Mouse (Mus musculus): Measurements from ENCODE around the gene Taf3. TPM values are rescaled to one million over a fixed set of nuclear protein-coding genes. Genes with fewer than 3 reads are reported as not detected.

Gene Taf3
- total and polyA plus RNA-seq, 3 experiments, result 3.0 to 8.6 (median 8.2) TPM

DNA sequence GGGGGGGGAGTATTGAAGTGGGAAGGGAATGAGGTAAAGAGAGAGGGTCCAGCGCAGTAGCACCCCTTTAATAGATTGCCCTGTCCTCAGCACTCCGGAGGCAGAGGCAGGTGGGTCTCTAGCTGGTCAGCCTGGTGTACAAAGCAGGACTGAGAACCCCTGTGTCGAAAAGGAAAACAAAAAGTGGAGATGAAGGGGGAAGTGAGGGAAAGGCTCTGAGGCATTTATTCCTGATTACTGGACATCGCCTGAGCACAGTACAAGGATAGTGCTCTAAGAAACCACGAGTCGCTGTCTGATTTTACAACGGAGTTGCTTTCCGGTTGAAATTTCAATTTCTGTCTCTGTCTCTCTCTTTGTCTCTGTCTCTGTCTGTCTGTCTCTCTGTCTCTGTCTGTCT lies 158.1 kb downstream of the Taf3 start:
- H3K4me3 ChIP-seq, result no peak overlapping the region
- WGBS, result 8% methylated on average over 8 of the region's 8 CpGs
- no peak for TF ChIP-seq EP300 (IDR thresholded peaks at IDR 0.05; ENCODE audit: insufficient read depth, low read depth, low read length)
- TF ChIP-seq POLR2A (IDR thresholded peaks at IDR 0.05; ENCODE audit: insufficient read depth, low read depth, low read length), result no peak
- no peak for TF ChIP-seq CTCF (IDR thresholded peaks at IDR 0.05)

GRCm38 (mm10) chr2:9889651-9890183 lies 158.7 kb downstream of the Taf3 start, which contains the start of gene Gata3:
Gene Gata3 (minus strand): TSS chr2:9890034.
- Histone ChIP-seq H3K79me2 (replicated peaks; ENCODE audit: control insufficient read depth, insufficient read depth, low read length) (no peaks in the 10 kb centered on the region), H3K4me3 (no peak within 1 kb of the TSS), H3K27ac (no peak within 1 kb of the TSS), H3K9ac (ENCODE audit: low read depth, low read length) (no peak within 1 kb of the TSS), H3K4me1 (ENCODE audit: control insufficient read depth, insufficient read depth, low read length) (no peaks in the 10 kb centered on the region), H3K27me3 (ENCODE audit: control insufficient read depth, insufficient read depth, low read length) (peaks cover 25% of the 10 kb centered on the region), H3K36me3 (ENCODE audit: control insufficient read depth, insufficient read depth, low read length) (no peaks in the 10 kb centered on the region)
- TF ChIP-seq POLR2A (IDR thresholded peaks at IDR 0.05; ENCODE audit: insufficient read depth, low read depth, low read length), result no peak
- no peak for TF ChIP-seq EP300 (IDR thresholded peaks at IDR 0.05; ENCODE audit: insufficient read depth, low read depth, low read length)
- no peak for TF ChIP-seq CTCF (IDR thresholded peaks at IDR 0.05)
- no peak for DNase-seq
- 1% methylated on average over 23 of the region's 23 CpGs for WGBS
- intact Hi-C loops (cut with DNase I), result no loop called here

More for the DNA sequence above, 158.1 kb downstream of the Taf3 start:
- Histone ChIP-seq H3K79me2 (replicated peaks; ENCODE audit: control insufficient read depth, insufficient read depth, low read length) (no peaks in the 10 kb centered on the region), H3K9ac (ENCODE audit: low read depth, low read length) (no peak overlapping the region), H3K4me1 (ENCODE audit: control insufficient read depth, insufficient read depth, low read length) (no peaks in the 10 kb centered on the region), H3K36me3 (ENCODE audit: control insufficient read depth, insufficient read depth, low read length) (no peaks in the 10 kb centered on the region), H3K27ac (no peak overlapping the region), H3K27me3 (ENCODE audit: control insufficient read depth, insufficient read depth, low read length) (peaks cover 26% of the 10 kb centered on the region)
- intact Hi-C loops (cut with DNase I), result no loop called here
- DNase-seq, result no peak

DNA sequence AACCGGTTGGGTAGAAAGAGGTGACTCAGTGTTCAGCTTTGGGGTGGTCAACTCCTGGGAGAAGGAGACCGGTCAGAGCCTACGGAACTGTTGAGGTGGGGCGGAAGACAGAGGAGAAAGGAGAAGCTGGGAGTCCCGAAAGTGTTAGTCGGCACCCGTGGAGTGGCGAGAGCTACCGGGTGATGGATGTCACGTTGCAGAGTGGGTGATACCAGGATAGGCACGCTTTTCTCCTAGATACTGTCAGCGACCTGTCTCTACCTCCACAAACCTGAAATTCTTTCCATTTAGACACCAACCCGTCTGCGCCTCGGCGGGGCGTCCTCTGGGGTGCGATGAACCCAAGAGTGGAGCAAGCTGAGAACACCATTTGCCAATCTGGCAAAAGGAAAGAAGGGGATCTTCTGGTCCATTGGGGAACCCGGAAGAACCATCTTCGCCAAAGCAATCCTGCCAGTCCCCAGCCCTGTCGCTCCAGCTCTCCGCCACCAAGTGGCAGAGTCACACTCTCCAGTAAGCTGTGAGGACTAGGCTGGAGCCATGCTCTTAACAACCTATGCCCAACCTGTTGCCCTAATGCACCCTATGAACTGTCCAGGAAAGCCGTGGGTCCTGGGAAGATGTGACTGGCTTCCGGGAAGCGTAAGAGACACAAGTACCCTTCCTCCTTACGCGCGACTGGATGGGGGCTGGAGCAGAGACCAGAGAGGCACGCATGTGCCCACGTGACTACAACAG lies 159.3 kb downstream of the Taf3 start, which contains the start of gene 9230102O04Rik:
TSS of gene 9230102O04Rik (minus strand) at position 628 of the 738 bp plus-strand sequence.
- Histone ChIP-seq H3K4me1 (ENCODE audit: control insufficient read depth, insufficient read depth, low read length) (no peaks in the 10 kb centered on the region), H3K4me3 (no peak within 1 kb of the TSS), H3K27ac (no peak within 1 kb of the TSS), H3K79me2 (replicated peaks; ENCODE audit: control insufficient read depth, insufficient read depth, low read length) (no peaks in the 10 kb centered on the region), H3K36me3 (ENCODE audit: control insufficient read depth, insufficient read depth, low read length) (no peaks in the 10 kb centered on the region), H3K9ac (ENCODE audit: low read depth, low read length) (no peak within 1 kb of the TSS), H3K27me3 (ENCODE audit: control insufficient read depth, insufficient read depth, low read length) (peaks cover 27% of the 10 kb centered on the region)
- DNase-seq, result peak in 1 of 2 experiments; percentile 40
- TF ChIP-seq EP300 (IDR thresholded peaks at IDR 0.05; ENCODE audit: insufficient read depth, low read depth, low read length) (no peak), CTCF (IDR thresholded peaks at IDR 0.05) (peak; percentile 59), POLR2A (IDR thresholded peaks at IDR 0.05; ENCODE audit: insufficient read depth, low read depth, low read length) (no peak)
- 2% methylated on average over 30 of the region's 30 CpGs for WGBS
- intact Hi-C loops (cut with DNase I), result no loop called here

DNA sequence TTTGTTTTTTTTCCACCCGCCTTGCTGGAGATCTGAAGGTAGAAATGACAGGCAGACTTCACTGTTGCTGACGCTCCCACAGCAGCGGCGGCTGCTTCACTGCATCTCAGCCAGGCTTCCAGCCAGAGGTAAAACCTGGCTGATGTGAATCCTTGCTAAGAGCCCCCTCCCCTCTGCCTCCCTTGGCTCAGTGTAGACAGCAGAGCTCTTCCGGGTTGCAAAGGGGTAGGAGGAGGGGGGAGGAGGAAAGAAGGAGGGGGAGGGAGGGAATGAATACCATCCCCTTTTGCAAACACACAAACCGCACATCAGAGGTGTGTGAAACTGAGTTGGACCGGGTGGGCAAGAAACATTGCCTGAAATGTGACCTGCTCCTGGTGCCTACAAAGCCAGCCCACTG lies 160.8 kb downstream of the Taf3 start:
- no peaks in the 10 kb centered on the region for H3K79me2 ChIP-seq (replicated peaks; ENCODE audit: control insufficient read depth, insufficient read depth, low read length)
- intact Hi-C loops (cut with DNase I), result no loop called here
- H3K36me3 ChIP-seq (ENCODE audit: control insufficient read depth, insufficient read depth, low read length), result no peaks in the 10 kb centered on the region
- WGBS, result 6% methylated on average over 7 of the region's 7 CpGs
- no peak for TF ChIP-seq EP300 (IDR thresholded peaks at IDR 0.05; ENCODE audit: insufficient read depth, low read depth, low read length)
- TF ChIP-seq POLR2A (IDR thresholded peaks at IDR 0.05; ENCODE audit: insufficient read depth, low read depth, low read length), result no peak
- TF ChIP-seq CTCF (IDR thresholded peaks at IDR 0.05), result no peak
- H3K27ac ChIP-seq, result no peak overlapping the region
- peaks cover 33% of the 10 kb centered on the region for H3K27me3 ChIP-seq (ENCODE audit: control insufficient read depth, insufficient read depth, low read length)
- H3K4me1 ChIP-seq (ENCODE audit: control insufficient read depth, insufficient read depth, low read length), result no peaks in the 10 kb centered on the region
- no peak for DNase-seq
- H3K9ac ChIP-seq (ENCODE audit: low read depth, low read length), result no peak overlapping the region
- no peak overlapping the region for H3K4me3 ChIP-seq

GRCm38 (mm10) chr2:9886921-9887610 lies 161.3 kb downstream of the Taf3 start:
- H3K4me3 ChIP-seq, result no peak overlapping the region
- no peak overlapping the region for H3K27ac ChIP-seq
- H3K79me2 ChIP-seq (replicated peaks; ENCODE audit: control insufficient read depth, insufficient read depth, low read length), result no peaks in the 10 kb centered on the region
- H3K9ac ChIP-seq (ENCODE audit: low read depth, low read length), result no peak overlapping the region
- DNase-seq, result no peak
- H3K4me1 ChIP-seq (ENCODE audit: control insufficient read depth, insufficient read depth, low read length), result no peaks in the 10 kb centered on the region
- WGBS, result 11% methylated on average over 7 of the region's 7 CpGs
- no peaks in the 10 kb centered on the region for H3K36me3 ChIP-seq (ENCODE audit: control insufficient read depth, insufficient read depth, low read length)
- peaks cover 37% of the 10 kb centered on the region for H3K27me3 ChIP-seq (ENCODE audit: control insufficient read depth, insufficient read depth, low read length)
- intact Hi-C loops (cut with DNase I), result no loop called here
- no peak for TF ChIP-seq POLR2A (IDR thresholded peaks at IDR 0.05; ENCODE audit: insufficient read depth, low read depth, low read length)
- TF ChIP-seq EP300 (IDR thresholded peaks at IDR 0.05; ENCODE audit: insufficient read depth, low read depth, low read length), result no peak
- TF ChIP-seq CTCF (IDR thresholded peaks at IDR 0.05), result no peak
